Mouse (Mus musculus): ENCODE measurements around the gene Igfbpl1.

GRCm38 (mm10) chr4:45786674-45787073, 40.0 kb downstream of the Igfbpl1 start:
- TF ChIP-seq CTCF (IDR thresholded peaks at IDR 0.05; ENCODE audit: low read depth, low read length) (no peak), POLR2A (IDR thresholded peaks at IDR 0.05; ENCODE audit: borderline replicate concordance, low read depth, low read length) (no peak)

All from bone marrow macrophage, adult 2 months (primary cell).